Mouse (Mus musculus): Measurements from ENCODE around the gene Slc25a41.

Slc25a41 gene

DNA sequence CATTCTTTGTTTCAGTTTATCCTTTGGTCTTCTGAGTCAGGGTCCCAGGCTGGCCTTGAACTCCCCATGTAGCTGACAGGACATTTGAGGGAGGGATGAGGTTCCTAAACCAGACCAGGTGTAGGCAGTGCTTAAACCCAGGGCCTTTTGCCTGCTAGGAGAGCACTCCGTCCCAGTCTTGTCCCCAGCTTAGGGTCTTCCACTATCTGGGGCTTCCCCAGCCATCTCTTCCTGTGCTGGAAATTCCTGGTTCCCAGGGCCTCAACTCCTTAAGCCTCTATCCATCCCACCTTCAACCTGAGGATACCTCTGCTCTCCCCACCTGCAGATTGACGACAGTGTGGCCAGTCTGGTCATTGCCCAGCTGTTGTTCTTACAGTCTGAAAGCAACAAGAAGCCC, 50.5 kb downstream of the Slc25a41 start:
- DNase-seq (ENCODE audit: low read depth): no peak

DNA sequence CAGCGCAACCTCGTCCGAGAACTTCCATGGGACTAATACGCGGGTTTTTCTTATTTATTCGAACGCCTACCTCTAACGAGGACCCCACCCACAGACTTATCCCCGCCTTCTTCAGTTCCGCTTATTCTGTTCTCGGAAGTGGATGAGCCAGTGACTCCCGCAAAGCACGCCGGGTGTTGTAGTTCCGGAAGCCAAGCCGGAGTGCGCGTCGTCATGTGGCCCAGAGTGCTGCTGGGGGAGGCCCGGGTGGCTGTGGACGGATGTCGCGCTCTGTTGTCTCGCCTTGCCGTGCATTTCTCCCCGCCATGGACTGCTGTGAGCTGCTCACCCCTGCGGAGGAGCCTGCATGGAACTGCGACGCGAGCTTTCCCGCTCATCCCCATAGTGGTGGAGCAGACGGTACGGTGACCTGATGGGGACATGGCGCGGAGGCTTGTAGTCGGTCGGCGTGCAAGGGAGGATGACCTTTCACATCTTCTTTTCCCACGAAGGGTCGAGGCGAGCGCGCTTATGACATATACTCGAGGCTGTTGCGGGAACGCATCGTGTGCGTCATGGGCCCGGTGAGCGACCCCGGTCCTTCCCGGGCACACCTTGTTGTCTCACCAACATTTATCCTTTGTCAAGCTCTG, 51.2 kb downstream of the Slc25a41 start, which contains the start of gene Clpp:
Gene Clpp, plus strand, starts transcription at position 191 of the 632 bp plus-strand sequence.
- peak; percentile 96 for DNase-seq (ENCODE audit: low read depth)

DNA sequence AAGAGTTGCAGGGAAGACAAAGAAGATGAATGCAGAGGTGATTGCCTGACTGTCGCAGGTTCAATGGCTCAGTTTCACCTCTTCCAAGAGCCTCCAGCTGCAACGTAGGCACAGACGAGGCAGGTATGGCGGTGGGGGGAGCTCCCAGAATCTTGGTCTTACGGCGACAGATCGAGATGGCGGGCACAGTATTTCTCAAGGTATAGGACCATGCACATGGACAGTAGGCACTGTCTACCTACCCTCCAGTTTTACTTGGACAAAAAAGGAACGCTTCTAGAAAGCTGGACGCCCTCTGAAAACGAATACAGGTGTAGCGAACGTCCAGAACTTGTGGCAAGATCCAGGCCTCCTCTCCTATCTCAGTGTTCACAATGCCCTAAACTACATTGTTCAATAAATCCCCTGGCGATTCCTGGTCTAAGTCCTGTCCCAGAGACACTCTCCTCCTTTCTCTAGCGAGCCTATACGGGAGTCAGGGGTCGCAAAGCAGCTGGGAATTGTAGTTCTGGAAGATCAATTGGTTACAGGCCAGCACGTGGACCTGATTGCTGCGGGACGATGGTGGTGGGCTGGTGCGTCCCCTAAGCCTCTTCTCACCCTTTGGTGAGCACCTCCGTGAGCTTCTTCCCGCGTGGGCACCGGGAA, 51.9 kb downstream of the Slc25a41 start:
- peak; percentile 62 for DNase-seq (ENCODE audit: low read depth)

DNA sequence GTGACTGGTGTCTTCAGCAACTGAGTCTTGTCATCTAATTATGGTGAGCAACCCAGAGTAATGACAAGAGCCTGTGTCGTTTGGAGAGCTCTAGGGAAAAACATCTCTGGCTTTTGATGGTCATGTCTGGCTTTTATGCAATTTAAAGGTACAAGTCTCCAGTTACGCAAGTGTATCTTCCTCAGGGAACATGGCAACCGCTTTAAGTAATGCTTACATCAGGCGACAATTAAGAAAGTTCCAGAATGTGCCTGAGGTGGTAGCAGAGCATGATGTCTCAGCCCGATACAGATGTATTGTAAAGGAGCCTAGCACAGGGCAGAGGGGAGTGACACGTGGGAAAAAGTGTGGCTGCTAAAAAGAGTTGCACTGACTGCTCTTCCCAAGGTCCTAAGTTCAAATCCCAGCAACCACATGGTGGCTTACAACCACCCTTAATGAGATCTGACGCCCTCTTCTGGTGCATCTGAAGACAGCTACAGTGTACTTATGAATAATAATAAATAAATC, 52.5 kb downstream of the Slc25a41 start:
- DNase-seq (ENCODE audit: low read depth): no peak

DNA sequence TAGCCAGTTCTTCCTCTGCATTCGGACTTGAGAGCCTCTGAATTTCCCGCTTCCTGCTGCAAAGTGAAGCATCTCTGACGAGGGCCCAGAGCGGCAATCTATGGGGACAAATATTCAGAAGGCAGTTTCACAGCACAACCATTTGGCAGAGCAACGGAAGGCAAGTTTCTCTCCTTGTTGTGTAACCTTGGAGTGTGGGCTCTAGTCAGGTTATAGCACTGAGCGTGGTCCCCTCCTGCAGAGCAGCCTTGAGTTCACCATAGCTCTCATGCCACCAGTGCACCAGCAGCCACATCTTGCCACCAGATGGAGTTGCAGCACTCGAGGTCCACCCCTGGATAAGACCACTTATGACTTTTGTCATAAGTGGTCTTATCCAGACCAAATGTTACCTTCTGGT, 53.0 kb downstream of the Slc25a41 start:
- no peak for DNase-seq (ENCODE audit: low read depth)

DNA sequence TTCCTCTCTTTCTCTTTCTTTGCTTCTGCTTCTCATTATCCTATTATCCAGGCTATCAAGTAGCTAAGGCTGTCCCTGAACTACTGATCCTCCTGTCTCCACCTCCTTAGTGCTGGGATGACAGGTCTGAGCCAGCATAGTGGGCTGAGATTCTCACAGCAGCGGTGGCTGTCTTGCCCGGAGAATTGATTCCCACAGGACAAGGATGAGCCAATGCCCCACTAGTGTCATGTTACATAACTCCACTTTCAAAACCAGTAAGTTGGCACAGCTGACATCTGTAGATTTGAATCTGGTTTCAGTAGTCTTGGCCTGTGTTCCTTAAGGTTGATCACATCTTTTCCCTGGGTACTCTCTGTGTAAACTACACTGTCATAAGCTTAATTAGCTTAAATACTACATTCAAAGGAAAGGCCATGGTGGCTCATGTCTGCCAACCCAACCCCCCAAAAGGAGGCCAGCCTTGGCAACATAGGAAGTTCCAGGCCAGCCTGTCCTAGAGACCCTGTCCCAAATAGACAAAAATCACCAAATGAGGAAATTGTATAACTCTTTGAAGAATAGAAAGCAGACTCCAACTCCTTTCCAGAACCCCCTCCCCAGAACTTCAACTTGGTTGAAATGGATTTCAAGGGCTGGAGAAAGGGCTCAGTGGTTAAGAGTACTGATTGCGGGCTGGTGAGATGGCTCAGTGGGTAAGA, 55.2 kb downstream of the Slc25a41 start:
- DNase-seq (ENCODE audit: low read depth): no peak

DNA sequence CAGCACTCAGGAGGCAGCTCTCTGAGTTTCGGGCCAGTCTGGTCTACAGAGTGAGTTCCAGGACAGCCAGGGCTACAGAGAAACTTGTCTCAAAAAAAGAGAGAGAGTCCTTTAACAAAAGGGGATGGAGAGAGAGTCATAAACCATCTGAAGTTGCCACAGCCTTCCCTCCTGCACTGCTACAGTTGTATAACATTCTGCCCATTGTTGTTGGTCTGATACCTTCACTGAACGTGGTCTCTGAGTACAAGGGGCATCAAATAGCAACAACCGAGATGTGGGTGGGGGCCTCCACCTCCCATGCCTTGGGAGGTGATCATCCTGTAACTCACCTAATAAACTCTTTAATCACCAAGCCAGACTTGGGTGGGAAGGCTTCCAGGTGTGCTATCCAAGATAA, 55.8 kb downstream of the Slc25a41 start:
- no peak for DNase-seq (ENCODE audit: low read depth)

DNA sequence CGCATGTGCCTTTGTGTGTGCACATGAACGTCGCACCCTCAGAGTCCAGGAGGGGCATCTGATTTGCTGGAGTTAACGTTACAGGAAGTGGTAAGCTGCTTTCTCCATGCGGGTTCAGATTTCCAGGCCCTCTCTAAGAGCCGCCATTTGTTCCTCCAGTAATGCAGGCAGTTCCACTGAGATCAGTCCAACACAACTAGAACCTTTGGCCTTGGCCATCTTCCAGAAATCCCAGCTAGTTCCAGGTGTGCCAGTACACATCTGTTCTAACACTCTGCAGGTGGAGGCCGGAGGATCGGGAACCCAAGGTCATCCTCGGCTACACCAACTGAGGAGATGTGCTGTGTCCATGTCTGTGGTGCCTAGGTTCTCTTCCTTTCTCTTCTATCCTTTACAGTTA, 56.6 kb downstream of the Slc25a41 start:
- no peak for DNase-seq (ENCODE audit: low read depth)
